Mouse (Mus musculus) regulatory T cell (primary cell): ENCODE measurements at regions not wholly inside any gene's neighbourhood (a gene's known extent, or its start where the extent isn't known, plus 50 kb on each side); places are given as distances from the start of the nearest gene placed in this dataset.

Source experiments
- in situ Hi-C: fragments of 300-600 bp; cut with MboI, MseI; formaldehyde crosslinking; loops from one replicate; pipeline ENCODE4 v1.15.1; 2025; ENCODE audit warnings: high pct_unique_total_duplicates

DNA sequence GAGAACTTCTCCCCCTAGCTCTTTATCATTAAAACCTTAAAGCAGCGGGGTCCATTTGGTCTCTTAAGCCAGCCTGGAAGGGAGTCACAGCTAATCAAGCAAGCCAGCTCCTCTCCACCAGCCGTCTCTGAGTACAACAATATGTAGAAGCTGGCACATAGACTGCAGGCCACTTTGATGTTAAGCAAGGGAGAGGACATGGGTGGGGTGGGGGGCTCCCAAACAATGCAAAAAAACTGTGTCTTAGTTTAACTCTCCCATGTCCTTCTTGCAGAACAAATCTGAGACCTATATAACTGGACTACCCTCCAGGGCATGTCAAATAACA is 93.3 kb upstream of the Jarid2 start:
- in situ Hi-C loops, result loop anchor here (5.0 kb wide), 1 partner anchor 41 kb away; no protein-coding TSS in a partner anchor

DNA sequence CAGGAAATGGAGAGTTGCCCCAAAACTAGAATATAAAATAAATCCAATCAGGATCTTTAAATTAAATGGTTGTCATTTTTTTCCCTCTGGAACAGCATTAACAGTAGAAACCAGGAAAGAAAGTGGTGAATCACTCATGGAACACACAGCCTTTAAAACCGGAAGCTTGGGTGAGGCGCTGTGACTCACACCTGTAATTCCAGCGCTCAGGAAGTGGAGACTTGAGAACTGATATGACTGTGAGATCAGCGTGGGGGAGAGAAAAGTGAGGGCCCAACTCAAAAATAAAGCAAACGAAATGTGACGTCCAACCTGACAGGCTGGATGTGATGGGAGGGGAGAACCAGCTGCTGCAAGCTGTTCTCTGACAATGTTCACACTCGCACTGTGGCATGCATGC is 86.9 kb upstream of the Jarid2 start:
- in situ Hi-C loops, result no loop called here

DNA sequence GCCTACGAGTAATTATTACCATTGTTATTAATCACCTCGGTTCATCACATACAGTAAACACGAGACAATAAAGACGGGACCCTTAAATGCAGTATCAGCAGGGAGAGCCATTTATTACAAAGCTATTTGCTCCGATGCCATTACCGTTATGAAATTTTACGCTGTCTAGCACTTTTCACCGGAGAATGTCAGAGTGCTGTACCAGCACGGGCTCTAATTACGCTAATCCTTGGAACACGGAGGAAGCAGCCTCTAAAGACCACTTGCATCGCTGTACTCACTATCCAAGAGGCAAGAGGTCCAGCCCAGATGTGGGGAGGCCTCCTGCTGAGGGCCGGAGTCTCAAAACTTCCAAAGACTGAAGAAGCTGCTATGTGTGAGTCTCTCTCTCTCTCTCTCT is 79.2 kb upstream of the Jarid2 start:
- in situ Hi-C loops, result no loop called here

DNA sequence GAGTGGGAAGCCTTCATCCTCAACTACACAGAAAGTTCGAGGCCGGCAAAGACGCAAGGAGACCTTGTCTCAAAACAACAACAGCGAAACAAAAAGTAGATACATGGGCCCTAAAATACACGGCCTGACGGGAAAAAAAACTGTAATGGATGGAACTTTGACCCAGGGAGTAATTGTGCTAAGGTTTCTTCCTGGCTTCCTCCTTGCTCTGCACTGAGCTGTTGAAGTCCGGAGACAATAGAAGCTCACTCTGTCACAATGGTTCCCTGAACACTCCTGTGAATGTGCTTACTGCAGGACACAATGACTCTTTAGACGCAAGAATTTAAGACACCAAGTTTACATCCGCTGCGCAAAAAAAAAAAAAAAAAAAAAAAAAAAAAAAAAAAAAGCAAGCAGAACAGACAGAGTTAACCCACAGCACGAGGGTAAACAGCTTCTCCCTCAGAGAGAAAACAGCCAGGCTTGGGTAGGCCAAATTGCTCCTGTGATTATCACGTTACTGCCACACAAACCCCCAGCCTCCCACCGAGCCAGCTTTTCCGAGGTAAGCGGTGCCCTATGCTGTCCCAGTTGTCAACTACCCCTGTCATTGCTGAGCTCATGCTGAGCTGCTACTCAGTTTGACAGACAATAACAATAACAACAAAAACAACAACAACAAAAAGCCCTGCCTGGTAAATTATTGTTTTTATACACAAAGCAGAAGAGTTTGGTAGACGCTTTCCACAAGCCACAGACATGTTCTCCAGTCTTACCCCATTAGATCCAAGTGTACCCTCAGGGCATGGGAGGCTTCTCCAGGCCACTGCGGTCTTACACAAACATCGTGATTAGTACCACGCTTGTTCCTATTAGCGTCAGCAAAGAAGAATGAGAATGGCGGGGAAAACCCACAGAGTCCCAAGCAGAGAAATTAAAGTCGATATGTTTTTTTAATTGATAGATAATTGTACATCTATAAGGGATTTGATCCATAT is 77.7 kb upstream of the Jarid2 start:
- in situ Hi-C loops, result no loop called here

DNA sequence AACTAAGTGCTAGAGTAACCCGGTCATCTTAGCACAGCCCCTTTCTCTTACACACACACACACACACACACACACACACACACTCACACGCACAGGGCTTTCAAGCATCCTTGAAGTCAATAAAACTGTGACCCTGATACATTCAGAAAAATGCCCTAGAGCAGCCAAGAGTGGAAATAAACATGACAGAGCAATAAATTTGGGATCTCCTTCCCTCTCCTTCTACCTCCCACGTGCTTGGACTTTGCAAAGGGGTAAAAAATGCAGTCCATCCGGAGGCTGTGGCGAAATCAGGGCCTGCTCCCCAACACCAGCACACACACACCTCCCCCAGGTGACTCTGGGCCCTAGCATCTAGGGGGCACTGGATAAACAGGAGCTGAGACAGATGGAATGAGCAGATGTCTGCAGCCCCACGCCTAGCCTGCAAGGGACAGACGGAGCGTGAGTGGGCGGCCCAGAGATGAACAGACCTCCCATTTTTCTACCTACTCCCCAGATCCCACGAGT is 71.3 kb upstream of the Jarid2 start:
- in situ Hi-C loops, result no loop called here

DNA sequence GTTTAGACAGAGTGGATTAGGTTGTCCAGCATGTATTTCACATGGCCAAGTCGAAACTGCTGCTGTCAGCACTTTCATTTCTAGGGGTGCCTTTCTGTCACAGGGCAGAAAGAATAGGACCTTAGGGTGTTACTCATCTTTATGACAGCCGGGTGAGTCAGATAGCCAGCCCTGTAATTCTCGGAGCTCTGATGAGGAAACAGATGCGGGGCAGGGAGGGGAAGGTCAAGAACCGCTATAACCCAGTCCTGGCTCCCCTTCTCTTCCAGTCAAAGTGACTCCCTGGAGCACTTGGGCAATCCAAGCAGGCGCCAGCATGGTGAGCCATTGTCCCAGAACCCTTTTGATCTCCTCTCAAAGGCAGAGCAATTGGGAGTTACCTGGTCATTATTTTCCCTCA is 69.4 kb upstream of the Jarid2 start:
- in situ Hi-C loops, result no loop called here

DNA sequence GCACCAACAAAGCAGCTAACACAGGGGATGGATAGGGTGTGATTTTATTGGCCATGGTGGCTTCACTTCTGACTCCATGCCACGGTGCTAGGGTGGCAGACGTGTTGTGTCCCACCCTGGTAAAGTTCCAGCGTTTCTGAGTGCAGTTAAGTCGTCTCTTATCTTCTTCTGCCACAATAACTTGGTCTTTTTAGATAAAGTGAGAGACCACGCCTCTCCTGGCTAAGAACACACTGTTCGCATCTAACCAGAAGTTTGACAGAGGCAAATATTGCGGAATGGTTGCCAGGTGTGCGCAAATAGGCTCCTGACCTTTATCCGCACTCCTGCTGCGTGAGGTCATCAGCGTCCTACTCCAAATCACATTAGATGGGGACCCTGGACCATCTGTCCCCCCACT is 66.2 kb upstream of the Jarid2 start:
- in situ Hi-C loops, result no loop called here

DNA sequence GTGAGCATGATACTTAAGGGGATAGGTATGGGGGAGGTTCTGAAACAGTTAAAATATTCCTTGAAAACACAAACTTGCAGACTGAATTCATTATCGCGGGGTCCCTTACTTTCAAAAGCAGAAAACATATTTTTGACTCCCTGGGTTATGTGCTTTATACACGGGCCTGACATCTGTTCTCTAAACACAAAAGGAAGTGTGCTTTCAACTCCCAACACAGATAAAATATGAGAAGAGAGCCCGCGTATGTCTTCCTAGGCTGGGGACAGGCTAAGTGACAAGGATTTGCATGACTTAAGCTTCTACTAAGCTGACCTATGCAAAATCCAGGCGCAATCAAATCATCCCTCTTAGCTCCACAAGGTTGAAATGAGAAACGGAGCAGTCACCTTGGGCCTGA is 65.5 kb upstream of the Jarid2 start:
- in situ Hi-C loops, result no loop called here

DNA sequence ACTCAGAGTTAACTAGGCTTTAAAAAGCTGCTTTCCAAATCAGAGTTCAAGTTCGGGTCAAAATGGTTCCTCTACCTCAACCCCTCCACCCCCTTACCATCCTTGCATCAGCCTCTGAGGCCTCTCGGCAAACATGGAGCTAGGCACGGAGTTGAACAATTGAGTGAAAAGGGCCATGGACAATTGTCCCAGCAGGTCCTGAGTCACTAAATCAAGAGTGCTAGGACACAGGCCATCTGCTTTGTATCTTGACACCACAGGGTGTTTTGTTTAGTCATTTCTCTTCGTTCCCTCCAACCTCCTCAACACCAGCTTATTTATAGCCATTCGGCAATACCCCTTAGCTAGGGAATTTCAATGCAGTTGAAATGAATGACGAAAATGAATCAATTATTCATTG is 59.5 kb upstream of the Jarid2 start:
- in situ Hi-C loops, result loop anchor here (5.0 kb wide), 1 partner anchor 58 kb away; the partner anchor contains the start of gene Jarid2

DNA sequence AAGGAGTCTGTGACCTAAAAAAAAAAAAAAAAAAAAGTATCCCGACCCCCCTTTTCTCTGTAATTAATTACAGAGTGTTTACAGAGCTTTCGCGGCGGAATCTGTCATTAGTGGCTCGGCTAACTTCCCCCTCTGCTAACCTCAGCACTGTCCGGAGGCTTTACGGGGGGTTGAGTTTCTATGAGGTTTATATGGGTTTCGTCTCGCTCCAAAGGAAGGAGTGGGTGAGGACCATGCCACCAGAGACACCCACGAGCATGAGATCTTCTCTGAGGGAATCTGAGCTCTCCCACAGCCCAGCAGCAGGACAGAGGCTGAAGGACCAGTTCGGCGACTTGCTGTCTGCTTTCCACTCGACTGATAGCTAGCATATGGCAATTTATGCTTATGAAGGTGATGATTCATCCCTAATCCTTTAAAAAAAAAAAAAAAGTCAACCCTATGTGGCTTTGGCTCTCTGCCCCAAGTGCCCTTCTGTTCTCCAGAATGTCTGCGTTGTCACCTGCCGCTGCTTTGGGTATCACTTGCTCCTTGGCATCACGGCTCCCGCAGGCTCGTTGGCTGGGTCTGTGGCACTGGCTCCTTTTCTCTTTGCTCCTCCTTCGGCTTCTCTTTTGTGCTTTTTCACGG is 55.8 kb upstream of the Jarid2 start:
- in situ Hi-C loops, result loop anchor here (5.0 kb wide), 1 partner anchor 54 kb away; the partner anchor contains the start of gene Jarid2

DNA sequence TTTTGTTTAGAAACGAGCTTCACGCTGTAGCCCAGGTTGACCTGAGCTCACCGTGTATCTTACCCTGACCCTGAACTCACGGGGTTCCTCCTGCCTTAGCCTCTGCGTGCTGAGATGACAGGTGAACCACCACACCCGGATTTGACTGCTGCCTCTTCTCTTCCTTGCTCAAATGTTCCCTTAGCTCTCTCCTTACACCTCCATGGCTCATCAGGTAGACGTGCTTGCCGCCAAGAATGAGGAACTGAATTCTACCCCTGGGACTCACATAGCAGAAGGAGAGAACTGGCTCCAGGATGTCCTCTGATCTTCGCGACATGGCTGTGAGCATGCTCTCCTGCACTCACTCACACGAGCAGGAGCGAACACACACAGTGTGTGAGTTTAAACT is 55.3 kb upstream of the Jarid2 start:
- in situ Hi-C loops, result loop anchor here (5.0 kb wide), 1 partner anchor 53 kb away; the partner anchor contains the start of gene Jarid2

DNA sequence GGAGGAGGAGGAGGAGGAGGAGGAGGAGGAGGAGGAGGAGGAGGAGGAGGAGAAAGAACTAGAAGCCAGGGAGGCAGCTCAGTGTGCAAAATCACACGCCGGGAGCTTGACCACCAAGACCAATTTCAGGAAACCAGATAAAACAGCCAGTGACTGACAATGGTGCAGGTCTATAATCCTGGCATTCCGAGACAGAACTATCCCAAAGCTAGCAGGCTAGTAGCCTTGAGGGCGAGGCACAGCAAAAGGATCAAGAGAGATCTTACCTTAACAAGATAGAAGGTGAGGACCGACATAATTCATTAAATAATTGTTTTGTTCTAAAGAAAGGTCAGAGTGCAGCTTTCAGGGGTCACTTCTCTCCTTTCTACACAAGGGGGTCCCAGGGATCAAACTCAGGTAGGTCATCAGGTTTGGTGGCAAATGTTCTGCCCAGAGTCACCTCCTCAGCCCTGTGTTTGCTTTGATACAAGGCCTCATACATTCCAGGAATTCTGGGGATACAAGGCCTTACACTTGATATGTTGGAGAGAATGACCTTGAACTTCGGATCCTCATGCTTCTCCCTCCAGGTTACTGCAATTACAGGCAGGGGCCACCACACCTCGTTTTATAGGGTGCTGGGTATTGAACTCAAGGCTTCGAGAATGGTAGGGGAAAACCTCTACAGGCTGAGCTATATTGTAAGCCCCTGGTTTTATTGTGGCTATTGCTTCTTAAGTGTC is 54.2 kb upstream of the Jarid2 start:
- in situ Hi-C loops, result loop anchor here (5.0 kb wide), 2 partner anchors 38 to 52 kb away; partner anchors contain the start of gene Jarid2

DNA sequence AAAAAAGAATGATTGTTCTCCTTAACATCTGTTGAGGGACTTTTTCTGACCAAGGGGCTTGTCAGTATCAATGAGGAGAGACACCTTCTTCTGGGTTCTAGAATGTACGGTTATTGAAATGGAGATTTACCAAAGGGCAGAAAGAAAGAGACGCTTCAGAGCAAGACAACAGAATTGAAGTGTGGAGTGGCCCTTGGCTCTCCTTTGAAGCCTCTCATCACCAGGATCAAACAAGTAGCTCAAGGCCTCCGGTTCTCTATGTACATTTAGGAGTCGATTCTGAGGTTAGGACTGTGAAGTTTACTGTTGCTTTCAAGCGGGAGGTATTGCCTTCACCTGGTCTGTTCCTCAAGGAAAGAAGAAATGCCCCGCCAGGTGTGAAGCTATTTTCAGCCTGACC is 53.2 kb upstream of the Jarid2 start:
- in situ Hi-C loops, result loop anchor here (5.0 kb wide), 1 partner anchor 39 kb away; no protein-coding TSS in a partner anchor

DNA sequence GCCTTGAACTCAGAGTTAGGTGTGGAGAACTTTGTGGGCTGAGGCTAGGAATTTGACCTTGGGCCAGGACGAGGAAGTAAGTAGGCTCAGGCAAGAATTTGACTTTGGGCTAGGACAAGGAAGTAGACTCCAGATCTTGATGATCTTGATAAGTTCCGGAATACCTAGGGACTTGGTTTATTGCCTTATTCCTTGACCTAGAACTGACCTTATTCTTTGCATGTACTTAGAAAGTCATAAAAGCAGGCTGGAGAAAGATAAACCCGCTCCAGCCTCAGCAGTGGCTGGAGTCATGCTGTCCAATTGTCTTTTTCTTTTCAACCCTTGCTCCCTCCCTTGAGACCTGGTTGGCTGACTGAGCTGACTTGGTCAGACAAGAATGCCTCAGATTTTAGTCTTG is 51.2 kb upstream of the Jarid2 start:
- in situ Hi-C loops, result loop anchor here (5.0 kb wide), 1 partner anchor 41 kb away; no protein-coding TSS in a partner anchor

DNA sequence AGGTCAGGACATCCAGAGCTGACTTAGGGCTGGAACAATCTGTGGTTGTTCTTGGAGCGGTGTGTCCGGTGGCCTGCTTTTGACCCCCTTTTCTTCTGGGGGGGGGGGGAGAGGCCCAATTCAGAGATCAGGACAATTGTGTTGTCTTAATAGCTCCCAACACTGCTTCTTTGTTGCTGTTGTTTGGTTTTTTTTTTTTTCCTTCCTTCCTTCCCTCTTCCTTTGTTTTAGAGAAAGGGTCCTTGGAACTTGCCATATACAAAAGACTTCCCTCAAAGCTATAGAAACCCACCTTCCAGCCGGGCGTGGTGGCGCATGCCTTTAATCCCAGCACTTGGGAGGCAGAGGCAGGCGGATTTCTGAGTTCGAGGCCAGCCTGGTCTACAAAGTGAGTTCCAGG is 49.8 kb upstream of the Jarid2 start:
- in situ Hi-C loops, result loop anchor here (5.0 kb wide), 1 partner anchor 42 kb away; no protein-coding TSS in a partner anchor
